Mouse (Mus musculus): ENCODE results near the gene Anks1b. TPM values are rescaled to one million over a fixed set of nuclear protein-coding genes. Genes with fewer than 3 reads are reported as not detected.
A peak's percentile ranks its signal among the peaks of the same experiment; 100 is the strongest.

The Anks1b gene
- polyA plus RNA-seq, 1 experiment from 2014 or later: 0.71 TPM

DNA sequence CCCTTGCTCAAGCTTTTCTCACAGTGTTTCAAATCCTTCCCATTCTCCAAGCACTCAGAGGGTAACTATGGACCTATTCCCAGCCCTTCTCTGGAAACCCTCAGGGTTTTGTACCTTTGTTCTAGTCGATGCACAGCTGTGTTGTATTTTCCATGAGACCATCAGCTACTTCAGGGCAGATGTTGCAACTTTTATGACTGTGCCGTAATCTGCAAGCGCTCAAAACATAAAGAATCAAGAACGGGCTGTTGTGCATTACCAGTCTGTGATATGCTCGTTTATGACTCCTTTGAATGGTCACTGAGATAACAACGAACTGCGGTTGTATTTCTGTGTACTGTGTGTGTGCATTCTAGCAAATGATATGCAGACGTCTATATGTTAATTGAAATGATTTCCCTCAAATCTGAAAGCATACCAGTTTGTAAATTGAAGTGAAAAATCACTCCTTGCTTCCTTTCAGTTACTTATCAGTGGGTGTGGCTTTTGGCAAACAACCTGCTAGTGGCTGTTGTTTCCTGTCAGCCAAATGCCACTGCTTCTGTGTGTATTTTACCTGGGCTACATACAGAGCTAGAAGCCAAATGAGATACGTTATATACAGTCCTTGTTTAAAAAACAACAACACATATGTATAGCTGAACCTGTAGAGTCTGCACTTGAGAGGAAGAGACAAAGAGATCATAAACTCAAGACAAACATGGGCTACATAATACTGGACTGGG is 966.5 kb downstream of the Anks1b start:
- peaks cover 7% of the 10 kb centered on the region; the same call in 1 of the 2 replicates for H3K9me3 ChIP-seq (ENCODE audit: control insufficient read depth, low read length)
- H3K36me3 ChIP-seq (ENCODE audit: control insufficient read depth, insufficient read depth, low read length): no peaks in the 10 kb centered on the region
- H3K4me1 ChIP-seq (ENCODE audit: control insufficient read depth, insufficient read depth, low read length): no peaks in the 10 kb centered on the region
- WGBS: 59% methylated on average over 9 of the region's 9 CpGs
- no peak overlapping the region for H3K27ac ChIP-seq (ENCODE audit: low read length)
- peak; percentile 95 for ATAC-seq
- H3K27me3 ChIP-seq (replicated peaks; ENCODE audit: control insufficient read depth, insufficient read depth, low read length): no peaks in the 10 kb centered on the region
- no peak overlapping the region for H3K9ac ChIP-seq (ENCODE audit: low read depth, low read length)
- no peak overlapping the region for H3K4me3 ChIP-seq (ENCODE audit: low read length)
- H3K4me2 ChIP-seq (ENCODE audit: low read depth, low read length): no peak overlapping the region

DNA sequence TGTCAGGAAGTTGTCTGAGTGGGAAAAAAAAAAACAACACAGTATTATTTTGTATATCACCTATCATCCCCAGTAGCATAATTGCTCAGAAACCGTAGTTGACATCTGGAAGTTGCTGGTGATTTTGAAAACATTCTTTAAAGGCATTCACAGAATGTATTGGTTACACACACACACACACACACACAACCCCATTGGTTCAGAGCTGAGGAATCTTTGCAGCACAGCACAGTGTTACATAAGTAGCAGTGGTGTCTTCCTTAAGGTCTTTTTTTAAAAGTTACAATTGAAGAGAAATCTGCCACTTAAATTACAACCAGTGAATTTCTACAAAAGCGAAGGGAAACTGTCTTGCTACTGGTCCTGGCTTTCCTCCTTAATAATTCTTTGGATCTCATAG is 969.1 kb downstream of the Anks1b start:
- no peaks in the 10 kb centered on the region for H3K27me3 ChIP-seq (replicated peaks; ENCODE audit: control insufficient read depth, insufficient read depth, low read length)

DNA sequence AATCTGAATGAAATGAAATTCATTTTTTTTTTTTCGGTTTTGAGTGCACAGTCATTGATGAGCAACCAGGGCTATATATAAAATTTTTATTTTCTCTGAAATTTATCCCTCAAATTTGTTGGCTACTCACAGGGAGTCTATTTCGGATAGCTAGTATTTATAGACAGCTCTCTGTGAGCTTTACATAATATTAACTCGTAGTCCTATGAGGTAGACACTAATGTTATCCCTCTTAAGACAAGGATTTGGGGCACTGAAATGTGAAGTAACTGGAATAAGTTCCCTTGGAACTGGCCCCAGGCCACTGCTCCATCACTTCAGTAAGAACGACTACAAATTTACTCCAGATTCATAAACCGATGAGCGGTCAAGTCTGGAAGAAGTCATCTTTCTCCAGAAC is 977.8 kb downstream of the Anks1b start:
- ATAC-seq: no peak
- Histone ChIP-seq H3K9me3 (ENCODE audit: control insufficient read depth, low read length) (no peaks in the 10 kb centered on the region), H3K27ac (ENCODE audit: low read length) (no peak overlapping the region), H3K4me3 (ENCODE audit: low read length) (no peak overlapping the region), H3K4me1 (ENCODE audit: control insufficient read depth, insufficient read depth, low read length) (no peaks in the 10 kb centered on the region), H3K27me3 (replicated peaks; ENCODE audit: control insufficient read depth, insufficient read depth, low read length) (no peaks in the 10 kb centered on the region), H3K9ac (ENCODE audit: low read depth, low read length) (no peak overlapping the region), H3K36me3 (ENCODE audit: control insufficient read depth, insufficient read depth, low read length) (no peaks in the 10 kb centered on the region), H3K4me2 (ENCODE audit: low read depth, low read length) (no peak overlapping the region)
- whole genome bisulfite sequencing: 87% methylated on average over 6 of the region's 6 CpGs

More for the DNA sequence above, 969.1 kb downstream of the Anks1b start:
- no peaks in the 10 kb centered on the region for H3K36me3 ChIP-seq (ENCODE audit: control insufficient read depth, insufficient read depth, low read length)
- no peaks in the 10 kb centered on the region for H3K4me1 ChIP-seq (ENCODE audit: control insufficient read depth, insufficient read depth, low read length)
- H3K9me3 ChIP-seq (ENCODE audit: control insufficient read depth, low read length): peaks cover 7% of the 10 kb centered on the region; the same call in 1 of the 2 replicates
- no peak for ATAC-seq
- 86% methylated on average over 2 of the region's 2 CpGs for WGBS
- H3K27ac ChIP-seq (ENCODE audit: low read length): no peak overlapping the region
- H3K9ac ChIP-seq (ENCODE audit: low read depth, low read length): no peak overlapping the region
- H3K4me3 ChIP-seq (ENCODE audit: low read length): no peak overlapping the region
- H3K4me2 ChIP-seq (ENCODE audit: low read depth, low read length): no peak overlapping the region

DNA sequence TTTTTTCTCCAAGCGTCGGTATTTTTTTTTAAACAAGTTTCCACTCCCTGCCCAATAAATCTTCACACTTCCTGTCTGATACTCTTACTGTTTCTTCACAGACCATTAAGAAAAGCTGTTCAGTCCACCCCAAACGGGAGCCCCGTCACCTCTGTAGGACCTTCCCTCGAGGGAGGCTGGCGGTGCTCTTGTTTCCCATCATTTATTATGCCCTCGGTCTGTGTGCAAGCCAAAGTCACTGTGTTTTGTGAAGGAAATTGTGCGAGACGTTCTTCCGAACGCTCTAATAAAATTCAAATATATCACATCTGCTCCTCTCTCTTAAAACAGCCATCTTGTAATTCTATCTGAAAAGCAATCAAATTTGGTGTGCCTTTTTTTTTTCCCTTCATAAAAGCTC is 978.7 kb downstream of the Anks1b start:
- Histone ChIP-seq H3K4me2 (ENCODE audit: low read depth, low read length) (peak overlapping the region; percentile 17; the same call in 1 of the 2 replicates), H3K4me1 (ENCODE audit: control insufficient read depth, insufficient read depth, low read length) (no peaks in the 10 kb centered on the region), H3K9ac (ENCODE audit: low read depth, low read length) (no peak overlapping the region), H3K4me3 (ENCODE audit: low read length) (no peak overlapping the region), H3K27ac (ENCODE audit: low read length) (no peak overlapping the region), H3K36me3 (ENCODE audit: control insufficient read depth, insufficient read depth, low read length) (no peaks in the 10 kb centered on the region), H3K9me3 (ENCODE audit: control insufficient read depth, low read length) (no peaks in the 10 kb centered on the region), H3K27me3 (replicated peaks; ENCODE audit: control insufficient read depth, insufficient read depth, low read length) (no peaks in the 10 kb centered on the region)
- ATAC-seq: no peak
- WGBS: 47% methylated on average over 11 of the region's 11 CpGs

DNA sequence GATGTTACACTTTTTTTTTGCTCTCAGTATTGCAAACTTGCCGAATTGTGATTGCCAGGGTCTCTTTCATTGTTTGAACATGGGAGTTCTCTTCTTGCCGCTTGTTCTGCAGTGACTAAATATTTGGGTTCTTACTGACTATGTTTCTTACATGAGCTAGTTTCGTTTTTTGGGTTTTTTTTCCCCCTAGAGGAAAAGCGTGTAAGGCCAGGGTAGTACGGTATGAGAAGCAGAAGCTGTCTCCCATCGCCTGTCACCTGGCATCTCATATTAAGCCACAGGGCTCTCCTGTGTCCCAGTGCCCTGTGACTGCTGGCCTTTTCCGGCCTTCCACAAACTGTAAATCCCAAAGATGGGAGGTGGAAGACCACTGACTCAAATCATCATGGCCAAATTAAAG is 979.1 kb downstream of the Anks1b start:
- no peak overlapping the region for H3K9ac ChIP-seq (ENCODE audit: low read depth, low read length)
- no peak overlapping the region for H3K4me3 ChIP-seq (ENCODE audit: low read length)
- no peaks in the 10 kb centered on the region for H3K27me3 ChIP-seq (replicated peaks; ENCODE audit: control insufficient read depth, insufficient read depth, low read length)
- no peaks in the 10 kb centered on the region for H3K36me3 ChIP-seq (ENCODE audit: control insufficient read depth, insufficient read depth, low read length)
- H3K9me3 ChIP-seq (ENCODE audit: control insufficient read depth, low read length): no peaks in the 10 kb centered on the region
- H3K27ac ChIP-seq (ENCODE audit: low read length): no peak overlapping the region
- H3K4me1 ChIP-seq (ENCODE audit: control insufficient read depth, insufficient read depth, low read length): no peaks in the 10 kb centered on the region
- no peak for ATAC-seq
- no peak overlapping the region for H3K4me2 ChIP-seq (ENCODE audit: low read depth, low read length)
- WGBS: 60% methylated on average over 7 of the region's 7 CpGs

DNA sequence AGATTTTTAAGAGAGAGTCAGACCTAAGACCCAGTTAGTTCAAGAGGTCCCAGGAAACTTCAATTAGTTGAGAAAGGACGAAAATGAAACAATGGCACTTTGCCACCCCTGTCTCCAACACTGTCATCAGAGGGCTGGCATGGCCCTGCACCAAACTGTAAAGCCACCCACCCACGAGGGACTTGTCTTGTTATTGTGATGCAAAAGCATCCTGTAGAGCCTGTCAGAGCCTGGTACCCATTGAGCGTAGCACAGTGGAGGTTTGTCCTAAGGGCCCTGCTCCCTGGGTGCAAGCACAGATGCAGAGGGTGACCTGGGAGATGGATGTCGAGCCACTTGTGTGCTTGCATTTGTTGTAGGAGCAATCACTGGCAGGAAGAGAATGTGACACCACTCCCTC is 983.4 kb downstream of the Anks1b start:
- 48% methylated on average over 4 of the region's 4 CpGs for WGBS

DNA sequence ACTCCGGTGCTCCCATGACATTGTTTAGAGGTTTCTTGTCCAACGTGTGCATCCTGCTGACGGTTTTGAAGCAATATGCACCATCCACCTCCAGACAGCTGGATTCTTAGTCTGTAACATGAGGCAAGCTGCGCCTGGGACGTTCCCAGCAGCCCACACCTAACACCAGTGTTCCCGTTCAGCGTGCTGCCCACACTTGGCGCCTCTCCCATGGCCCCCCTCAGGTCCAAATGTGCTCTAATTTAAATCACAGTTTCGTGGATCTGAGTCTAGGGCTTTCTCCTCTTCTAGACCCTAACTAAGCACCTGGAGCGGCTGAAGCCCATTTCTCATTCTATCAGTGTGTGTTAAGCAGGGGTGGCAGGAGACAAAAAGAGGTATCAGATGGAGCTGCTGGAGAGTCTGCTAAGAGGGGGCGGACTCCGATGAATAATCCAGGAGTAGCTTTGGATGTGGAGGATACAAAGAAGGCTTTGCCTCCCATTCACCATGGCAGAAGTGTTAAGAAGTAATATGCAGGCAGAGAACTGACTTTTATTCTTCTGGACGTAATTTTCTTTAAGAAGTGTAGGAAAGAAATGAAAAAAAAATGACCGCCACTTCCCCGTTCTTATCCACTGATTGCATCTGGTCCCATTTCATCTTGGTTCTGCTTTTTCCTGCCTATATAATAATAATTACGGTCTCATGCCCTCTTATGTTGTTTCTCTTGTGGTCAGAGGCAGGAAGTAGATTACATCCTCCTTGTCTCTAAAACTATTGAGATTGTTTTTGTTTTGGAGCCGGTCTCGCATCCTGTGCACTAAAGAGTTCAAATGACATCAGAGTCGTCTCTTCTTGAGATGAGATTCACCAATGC is 986.6 kb downstream of the Anks1b start:
- H3K27ac ChIP-seq (ENCODE audit: low read length): no peak overlapping the region
- no peaks in the 10 kb centered on the region for H3K4me1 ChIP-seq (ENCODE audit: control insufficient read depth, insufficient read depth, low read length)
- no peak overlapping the region for H3K9ac ChIP-seq (ENCODE audit: low read depth, low read length)
- no peak overlapping the region for H3K4me3 ChIP-seq (ENCODE audit: low read length)
- no peaks in the 10 kb centered on the region for H3K27me3 ChIP-seq (replicated peaks; ENCODE audit: control insufficient read depth, insufficient read depth, low read length)
- 83% methylated on average over 19 of the region's 19 CpGs for WGBS
- no peak for ATAC-seq
- no peak overlapping the region for H3K4me2 ChIP-seq (ENCODE audit: low read depth, low read length)
- H3K9me3 ChIP-seq (ENCODE audit: control insufficient read depth, low read length): no peaks in the 10 kb centered on the region
- H3K36me3 ChIP-seq (ENCODE audit: control insufficient read depth, insufficient read depth, low read length): no peaks in the 10 kb centered on the region

More for the DNA sequence above, 983.4 kb downstream of the Anks1b start:
- Histone ChIP-seq H3K4me1 (ENCODE audit: control insufficient read depth, insufficient read depth, low read length) (no peaks in the 10 kb centered on the region), H3K9ac (ENCODE audit: low read depth, low read length) (no peak overlapping the region), H3K4me2 (ENCODE audit: low read depth, low read length) (no peak overlapping the region), H3K27ac (ENCODE audit: low read length) (no peak overlapping the region), H3K36me3 (ENCODE audit: control insufficient read depth, insufficient read depth, low read length) (no peaks in the 10 kb centered on the region), H3K27me3 (replicated peaks; ENCODE audit: control insufficient read depth, insufficient read depth, low read length) (no peaks in the 10 kb centered on the region), H3K4me3 (ENCODE audit: low read length) (no peak overlapping the region), H3K9me3 (ENCODE audit: control insufficient read depth, low read length) (no peaks in the 10 kb centered on the region)
- ATAC-seq: no peak

DNA sequence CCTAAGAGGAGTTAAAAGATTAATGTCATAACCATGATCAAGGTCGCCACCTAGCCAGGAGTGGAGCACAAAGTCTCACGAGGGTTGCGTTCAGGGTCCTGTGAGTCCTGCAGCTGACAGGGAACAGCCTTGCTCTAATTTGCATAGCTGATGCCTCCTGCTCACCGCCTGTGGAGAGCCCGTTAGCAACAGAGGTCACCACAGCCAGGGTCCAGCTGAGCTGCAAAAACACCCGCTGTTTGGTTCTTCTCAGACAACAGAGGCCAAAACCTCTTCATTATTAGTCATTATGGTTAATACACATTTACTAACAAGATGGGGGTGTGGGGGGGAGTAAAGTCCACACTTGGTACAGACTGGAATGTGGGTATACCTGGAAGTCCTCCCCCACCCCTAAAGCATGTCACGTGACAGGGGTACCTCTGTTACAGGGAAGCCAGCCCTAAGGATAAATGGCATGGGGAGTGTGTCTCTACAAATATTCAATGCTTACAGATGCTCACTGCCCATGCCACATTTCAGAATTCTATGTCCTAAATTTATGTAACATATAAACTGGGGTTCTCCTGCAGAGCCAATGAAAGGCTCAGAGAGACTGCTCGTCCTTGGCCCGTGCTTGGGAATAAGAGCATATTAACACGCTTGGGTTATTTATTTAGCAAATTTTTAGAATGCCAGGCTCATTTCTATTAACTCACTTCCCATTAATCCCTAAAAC is 990.7 kb downstream of the Anks1b start:
- Histone ChIP-seq H3K27me3 (replicated peaks; ENCODE audit: control insufficient read depth, insufficient read depth, low read length) (no peaks in the 10 kb centered on the region), H3K9me3 (ENCODE audit: control insufficient read depth, low read length) (no peaks in the 10 kb centered on the region), H3K4me3 (ENCODE audit: low read length) (no peak overlapping the region), H3K9ac (ENCODE audit: low read depth, low read length) (no peak overlapping the region), H3K36me3 (ENCODE audit: control insufficient read depth, insufficient read depth, low read length) (no peaks in the 10 kb centered on the region), H3K4me1 (ENCODE audit: control insufficient read depth, insufficient read depth, low read length) (no peaks in the 10 kb centered on the region), H3K27ac (ENCODE audit: low read length) (no peak overlapping the region), H3K4me2 (ENCODE audit: low read depth, low read length) (no peak overlapping the region)
- 19% methylated on average over 10 of the region's 10 CpGs for WGBS
- no peak for ATAC-seq

DNA sequence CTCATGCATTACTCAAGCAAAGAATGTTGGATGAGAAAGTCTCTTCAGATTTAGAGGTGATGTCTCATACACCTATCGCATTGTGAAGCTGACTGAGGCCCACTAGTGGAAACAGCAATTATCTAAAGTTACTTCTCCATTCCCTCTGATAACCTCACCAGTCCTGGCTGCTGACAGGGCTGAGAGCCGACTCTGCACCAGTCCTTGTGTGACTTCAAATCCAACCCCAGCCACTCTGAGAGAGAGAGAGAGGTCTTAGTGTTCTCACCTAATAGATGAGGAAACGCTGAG is 991.2 kb downstream of the Anks1b start:
- WGBS: 22% methylated on average over 3 of the region's 3 CpGs
- H3K4me2 ChIP-seq (ENCODE audit: low read depth, low read length): no peak overlapping the region

More for the DNA sequence above, 991.2 kb downstream of the Anks1b start:
- Histone ChIP-seq H3K36me3 (ENCODE audit: control insufficient read depth, insufficient read depth, low read length) (no peaks in the 10 kb centered on the region), H3K27ac (ENCODE audit: low read length) (no peak overlapping the region), H3K9me3 (ENCODE audit: control insufficient read depth, low read length) (no peaks in the 10 kb centered on the region), H3K9ac (ENCODE audit: low read depth, low read length) (no peak overlapping the region), H3K27me3 (replicated peaks; ENCODE audit: control insufficient read depth, insufficient read depth, low read length) (no peaks in the 10 kb centered on the region), H3K4me3 (ENCODE audit: low read length) (no peak overlapping the region), H3K4me1 (ENCODE audit: control insufficient read depth, insufficient read depth, low read length) (no peaks in the 10 kb centered on the region)
- no peak for ATAC-seq
